ENCODE assay signal across 8 mouse cellular contexts in the genomic region with DNA sequence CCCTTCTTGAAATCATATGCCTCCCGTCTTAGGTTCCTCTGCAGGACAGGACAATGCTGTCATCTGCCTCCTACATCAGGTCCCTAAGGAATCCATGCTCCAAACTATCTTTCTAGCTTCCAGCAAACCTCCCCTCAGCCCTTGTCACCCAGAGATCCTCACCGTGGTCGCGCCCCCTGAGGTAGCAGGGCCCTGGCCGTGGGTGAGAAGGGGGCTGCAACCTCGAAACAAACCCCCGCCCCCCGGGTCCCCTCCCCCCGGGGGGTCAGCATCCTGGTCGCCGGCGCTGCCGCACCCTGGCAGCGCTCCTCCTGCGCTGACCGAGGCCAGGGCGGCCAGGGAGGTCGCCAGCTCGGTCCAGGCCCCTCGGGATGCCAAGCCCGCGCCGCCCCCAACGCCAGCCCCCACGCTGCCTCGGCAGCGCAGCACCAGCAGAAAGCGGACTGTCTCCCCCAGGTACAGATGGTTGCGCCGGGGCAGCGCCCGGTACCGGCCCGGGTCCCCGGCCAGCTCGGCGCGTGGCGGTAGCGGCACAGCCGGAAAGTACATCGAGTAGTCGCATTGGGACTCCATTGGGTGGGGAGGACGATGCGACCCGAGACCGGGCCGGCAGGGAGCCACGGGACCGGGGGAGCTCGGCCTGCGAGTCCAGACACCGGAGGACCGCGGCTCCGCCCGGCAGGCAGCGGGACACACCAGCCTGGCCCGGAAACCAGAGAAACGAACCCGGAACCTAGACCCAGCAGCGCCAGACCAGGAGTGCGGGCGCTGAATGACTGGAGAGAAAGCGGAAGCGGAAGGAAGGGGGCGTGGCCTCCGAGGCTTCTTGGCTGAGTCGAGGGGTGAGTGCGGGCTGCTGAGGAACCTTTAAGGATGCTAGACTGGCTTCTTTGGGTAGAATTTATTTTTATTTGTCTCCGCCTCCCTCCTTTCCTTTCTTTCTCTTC. TPM values are rescaled to one million over a fixed set of nuclear protein-coding genes. Genes with fewer than 3 reads are reported as not detected.
DNase-seq lines count a peak whose midpoint lies in the region; ATAC-seq and TF ChIP-seq lines count a peak whose summit lies in the region.

A gene (minus strand): TSS at position 774 of the 947 bp plus-strand sequence.

- in situ Hi-C loops in ES-E14 (cut with MboI; ENCODE audit: low sequenced_read_pairs in 2 of 2, unreplicated experiment in 2 of 2), result no loop called here

- peaks cover 0 to 3% of the 10 kb centered on the region in 2 experiments; a peak in 1 of 4 replicates for H3K4me1 ChIP-seq in ES-E14 (ENCODE audit: control insufficient read depth in 2 of 2, insufficient read depth in 2 of 2, low read length in 2 of 2, poor library complexity in 1 of 2)
- H3K4me1 ChIP-seq in forebrain, embryonic 16.5 days (replicated peaks; ENCODE audit: control insufficient read depth, insufficient read depth, low read length), result peaks cover 20% of the 10 kb centered on the region
- H3K4me1 ChIP-seq in lung, embryonic 15.5 days, result peaks cover 29% of the 10 kb centered on the region

- ATAC-seq in forebrain, embryonic 16.5 days, result peak; percentile 95
- peak; percentile 90 for ATAC-seq in lung, embryonic 15.5 days (ENCODE audit: borderline replicate concordance, extremely low read depth, low FRiP score, low TSS enrichment)

- intact Hi-C loops in heart, postnatal 36 days (cut with DNase I), result no loop called here

- DNase-seq in ES-E14 (ENCODE audit: low read depth, low spot score), result peak; percentile 87
- peak; percentile 91 for DNase-seq in cerebellum, adult 11-12 months
- peak; percentile 89 to 91 for DNase-seq in heart, postnatal 36 days
- peak; percentile 87 to 89 for DNase-seq in layer of hippocampus, adult 8-10 months (ENCODE audit: low spot score in 2 of 2)
- peak; percentile 82 for DNase-seq in ovary, adult 18-20 months (ENCODE audit: low spot score)
- peak; percentile 90 for DNase-seq in thymus, postnatal 0 days (ENCODE audit: low spot score)

- no peaks in the 10 kb centered on the region for H3K9me3 ChIP-seq in ES-E14 (ENCODE audit: control insufficient read depth, insufficient read depth, low read depth, low read length)
- H3K9me3 ChIP-seq in forebrain, embryonic 16.5 days (ENCODE audit: control insufficient read depth, low read length), result no peaks in the 10 kb centered on the region
- H3K9me3 ChIP-seq in lung, embryonic 15.5 days, result no peaks in the 10 kb centered on the region

- no peak within 1 kb of the TSS for H3K27ac ChIP-seq in ES-E14 (ENCODE audit: insufficient read depth, low read depth, low read length, poor library complexity, severe bottlenecking)
- peak within 1 kb of the TSS; percentile 79 for H3K27ac ChIP-seq in forebrain, embryonic 16.5 days (ENCODE audit: low read length)
- peak within 1 kb of the TSS; percentile 56 for H3K27ac ChIP-seq in lung, embryonic 15.5 days

- H3K27me3 ChIP-seq in forebrain, embryonic 16.5 days (replicated peaks; ENCODE audit: control insufficient read depth, insufficient read depth, low read length), result no peaks in the 10 kb centered on the region
- H3K27me3 ChIP-seq in lung, embryonic 15.5 days, result no peaks in the 10 kb centered on the region

- under 1% methylated on average over 71 of the region's 71 CpGs for WGBS in forebrain, embryonic 16.5 days
- under 1% methylated on average over 71 of the region's 71 CpGs for WGBS in lung, embryonic 15.5 days

- peak within 1 kb of the TSS; percentile 83 for H3K9ac ChIP-seq in ES-E14 (ENCODE audit: insufficient read depth, low read depth, low read length, poor library complexity, severe bottlenecking)
- peak within 1 kb of the TSS; percentile 89 for H3K9ac ChIP-seq in forebrain, embryonic 16.5 days (replicated peaks; ENCODE audit: low read depth, low read length)
- peak within 1 kb of the TSS; percentile 93 for H3K9ac ChIP-seq in lung, embryonic 15.5 days

- peak within 1 kb of the TSS; percentile 57 for H3K4me2 ChIP-seq in forebrain, embryonic 16.5 days (ENCODE audit: low read length)
- H3K4me2 ChIP-seq in lung, embryonic 15.5 days, result peak within 1 kb of the TSS; percentile 92

- peaks cover 27% of the 10 kb centered on the region for H3K36me3 ChIP-seq in ES-E14 (ENCODE audit: control insufficient read depth, insufficient read depth, low read length, poor library complexity, severe bottlenecking)
- peaks cover 14% of the 10 kb centered on the region for H3K36me3 ChIP-seq in forebrain, embryonic 16.5 days (ENCODE audit: control insufficient read depth, insufficient read depth)
- peaks cover 36% of the 10 kb centered on the region for H3K36me3 ChIP-seq in lung, embryonic 15.5 days

- peak within 1 kb of the TSS; percentile 96 to 97 for H3K4me3 ChIP-seq in ES-E14 (ENCODE audit: insufficient read depth in 1 of 2, low read depth in 1 of 2, low read length in 2 of 2, poor library complexity in 1 of 2, severe bottlenecking in 1 of 2)
- peak within 1 kb of the TSS; percentile 82 for H3K4me3 ChIP-seq in forebrain, embryonic 16.5 days (replicated peaks; ENCODE audit: low read length)
- peak within 1 kb of the TSS; percentile 83 for H3K4me3 ChIP-seq in lung, embryonic 15.5 days

TF ChIP-seq in ES-E14, 5 proteins besides CTCF, POLR2A, EP300 and RAD21:
- TF ChIP-seq HCFC1 (IDR thresholded peaks at IDR 0.05; ENCODE audit: borderline replicate concordance, insufficient read depth, low read length) (0 out of 2 replicates have a peak, but pooled peaks have one; percentile 54), ZNF384 (IDR thresholded peaks at IDR 0.05; ENCODE audit: low read depth, low read length) (no peak), ZC3H11A (IDR thresholded peaks at IDR 0.05; ENCODE audit: borderline replicate concordance, low read depth, low read length) (no peak), MAFK (IDR thresholded peaks at IDR 0.05; ENCODE audit: insufficient read depth, low read depth, low read length) (no peak)
TF ChIP-seq in ES-E14: peak in this region for 1.

RNA-seq across cellular contexts. Expression of the gene that starts here (rescaled TPM):
- 13.7 and 16.2 TPM in 2 replicates for total RNA-seq in ES-E14 (2012; rRNA removed)
- polyA plus RNA-seq in forebrain, embryonic 16.5 days (2015; fragmentation: Nextera tagmentation; extraction: Ambion mirVana), result 11.1 and 14.0 TPM in 2 replicates
- total RNA-seq in heart, postnatal 36 days (2021), result 1 to 10 TPM; 2.9 to 4.0 TPM
- 10 to 100 TPM; 64.7 to 74.1 (median 70.8) TPM for total RNA-seq in layer of hippocampus, adult 8-10 months (2022)
- polyA plus RNA-seq in lung, embryonic 15.5 days (2015; fragmentation: Nextera tagmentation; extraction: Ambion mirVana), result 4.5 and 5.7 TPM in 2 replicates
- polyA plus RNA-seq in thymus, postnatal 0 days (2015; fragmentation: Nextera tagmentation; extraction: Ambion mirVana), result 5.7 and 7.6 TPM in 2 replicates
